Mouse (Mus musculus) forebrain, embryonic 11.5 days (tissue): ENCODE data around the gene Gm10217. TPM values are rescaled to one million over a fixed set of nuclear protein-coding genes. Genes with fewer than 3 reads are reported as not detected.
A peak's percentile ranks its signal among the peaks of the same experiment; 100 is the strongest.

ENCODE experiments used
- ATAC-seq: fragments of 200-750 bp; cut with Nextera tagmentation; replicated peaks from 2 replicates; pipeline ENCODE4 v1.8.0; 2017; ENCODE audit warnings: moderate TSS enrichment; ENCODE audit not compliant: low FRiP score
- DNase-seq: peaks from one replicate; pipeline ENCODE4 v3.0.0-alpha.2; 2017; ENCODE audit warnings: low spot score
- H3K27ac ChIP-seq: fragments of 300-500 bp; sonication (generic); 2 replicates; pipeline ENCODE4 v1.5.1; 2014; ENCODE audit warnings: low read depth, low read length
- H3K27me3 ChIP-seq: fragments of 300-500 bp; sonication (generic); 2 replicates; pipeline ENCODE4 v1.6.1; 2014; ENCODE audit warnings: mild to moderate bottlenecking, low read length, mixed read lengths; ENCODE audit not compliant: control insufficient read depth, insufficient read depth
- H3K36me3 ChIP-seq: fragments of 300-500 bp; sonication (generic); 2 replicates; pipeline ENCODE4 v1.6.1; 2014; ENCODE audit warnings: mild to moderate bottlenecking, low read length, moderate library complexity, mixed read lengths; ENCODE audit not compliant: control insufficient read depth, insufficient read depth
- H3K4me1 ChIP-seq: fragments of 300-500 bp; sonication (generic); replicated peaks from 2 replicates; pipeline ENCODE4 v1.6.1; 2014; ENCODE audit warnings: low read length, mixed read lengths; ENCODE audit not compliant: control insufficient read depth, insufficient read depth
- H3K4me2 ChIP-seq: fragments of 300-500 bp; sonication (generic); 2 replicates; pipeline ENCODE4 v1.6.1; 2014; ENCODE audit warnings: low read depth, mild to moderate bottlenecking, low read length, moderate library complexity, mixed read lengths; ENCODE audit not compliant: severe bottlenecking
- H3K4me3 ChIP-seq: fragments of 300-500 bp; sonication (generic); 2 replicates; pipeline ENCODE4 v1.5.1; 2014; ENCODE audit warnings: low read depth, low read length
- H3K9ac ChIP-seq: fragments of 300-500 bp; sonication (generic); 2 replicates; pipeline ENCODE4 v1.6.1; 2014; ENCODE audit warnings: low read length
- H3K9me3 ChIP-seq: fragments of 300-500 bp; sonication (generic); 2 replicates; pipeline ENCODE4 v1.6.1; 2016; ENCODE audit warnings: low read length, mixed read lengths; ENCODE audit not compliant: control insufficient read depth
- WGBS: fragments of 180-500 bp; shearing (Covaris S2); extraction: QIAGEN DNeasy Blood & Tissue Kit; methylation state at CpG from one replicate; pipeline ENCODE4 v1.1.7; 2014; 5-methylcytosine and 5-hydroxymethylcytosine counted together
- polyA plus RNA-seq: library from polyadenylated mRNA; unstranded; fragments of >200 nt; fragmentation: Nextera tagmentation; extraction: Ambion mirVana; gene quantifications from 2 replicates; pipeline ENCODE4 v1.2.1, GENCODE M21; 2014

Gm10217 gene
- polyA plus RNA-seq, 1 experiment from 2014 or later = not detected

DNA sequence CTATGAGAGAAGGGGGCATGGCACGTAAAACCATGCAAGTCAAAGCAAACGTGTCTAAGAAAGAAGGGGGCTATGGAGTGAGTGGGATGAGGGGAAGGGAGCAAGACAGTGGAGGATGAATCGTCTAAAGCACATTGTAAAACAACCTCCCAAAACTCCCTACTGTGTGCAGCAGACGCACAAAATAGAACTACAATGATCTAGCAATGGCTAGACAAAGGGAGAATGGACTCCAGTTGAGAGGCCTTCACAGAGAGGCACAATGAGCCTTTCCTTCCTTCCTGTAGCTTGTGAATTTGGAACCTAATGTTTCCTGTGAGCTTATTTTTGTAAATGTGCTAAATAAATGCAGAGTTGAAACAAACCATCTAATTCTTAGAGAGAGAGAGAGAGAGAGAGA is 22.7 kb downstream of the Gm10217 start:
- Histone ChIP-seq H3K36me3 (no peaks in the 10 kb centered on the region), H3K4me1 (no peaks in the 10 kb centered on the region), H3K4me3 (no peak overlapping the region), H3K27me3 (no peaks in the 10 kb centered on the region), H3K27ac (no peak overlapping the region), H3K9ac (no peak overlapping the region), H3K4me2 (no peak overlapping the region), H3K9me3 (no peaks in the 10 kb centered on the region)
- ATAC-seq (no peak), DNase-seq (no peak)
- WGBS = 42% methylated on average over 4 of the region's 4 CpGs

DNA sequence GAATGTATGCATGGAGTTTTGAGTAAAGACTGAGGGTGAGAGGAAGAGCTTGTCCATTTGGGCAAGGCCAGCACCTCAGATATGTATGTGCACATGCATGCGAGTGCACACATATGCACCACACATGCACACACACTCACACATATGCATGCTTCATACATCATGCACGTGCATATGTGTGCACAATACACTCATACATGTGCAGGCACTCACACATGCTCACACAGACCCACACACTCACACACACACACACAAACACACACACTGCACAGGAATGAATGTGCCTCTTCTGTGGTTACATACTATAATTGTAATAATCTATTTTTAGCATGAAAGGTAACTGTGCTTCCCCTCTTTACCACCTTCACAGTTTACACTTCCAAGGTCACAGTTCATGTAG is 35.1 kb downstream of the Gm10217 start:
- Histone ChIP-seq H3K27me3 (no peaks in the 10 kb centered on the region), H3K4me2 (no peak overlapping the region), H3K4me3 (no peak overlapping the region), H3K9ac (no peak overlapping the region), H3K27ac (no peak overlapping the region), H3K36me3 (no peaks in the 10 kb centered on the region), H3K9me3 (no peaks in the 10 kb centered on the region), H3K4me1 (no peaks in the 10 kb centered on the region)
- DNase-seq (no peak), ATAC-seq (no peak)
- 77% methylated on average over 2 of the region's 2 CpGs for WGBS

DNA sequence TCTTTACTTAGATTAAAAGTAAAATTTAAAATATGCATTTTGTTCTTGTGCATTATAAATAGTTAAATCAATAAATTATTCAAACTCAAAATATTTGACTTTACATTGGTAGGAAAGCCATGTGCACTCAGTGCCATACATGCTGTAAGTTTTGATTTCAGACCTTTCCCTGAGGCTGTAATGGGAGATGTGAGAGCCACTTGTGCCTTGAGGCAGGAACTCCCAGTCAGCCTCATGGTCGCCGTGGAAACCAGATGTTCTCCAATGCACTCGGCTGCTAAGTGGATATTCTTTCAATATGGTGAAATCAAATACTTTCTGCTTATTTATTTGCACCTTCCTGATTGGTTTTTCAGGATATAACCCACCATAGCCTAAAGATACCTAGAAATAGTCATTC is 35.6 kb downstream of the Gm10217 start:
- Histone ChIP-seq H3K9ac (no peak overlapping the region), H3K4me3 (no peak overlapping the region), H3K4me2 (no peak overlapping the region), H3K36me3 (no peaks in the 10 kb centered on the region), H3K9me3 (no peaks in the 10 kb centered on the region), H3K27ac (no peak overlapping the region), H3K27me3 (no peaks in the 10 kb centered on the region), H3K4me1 (no peaks in the 10 kb centered on the region)
- DNase-seq (peak; percentile 54), ATAC-seq (no peak)
- WGBS = 71% methylated on average over 3 of the region's 3 CpGs

Other genes starting within 250 kb of the Gm10217 start
- 3.2 and 3.4 TPM in 2 replicates for gene Fam155a, start 93.1 kb upstream of the Gm10217 start, polyA plus RNA-seq
- 10.0 and 11.5 TPM in 2 replicates for gene Lig4, start 113.4 kb downstream of the Gm10217 start, polyA plus RNA-seq
- 20.5 and 23.1 TPM in 2 replicates for gene Abhd13, start 113.5 kb downstream of the Gm10217 start, polyA plus RNA-seq
- gene Tnfsf13b, start 142.2 kb downstream of the Gm10217 start, polyA plus RNA-seq = 0.12 and 0.37 TPM in 2 replicates